Mouse (Mus musculus): ENCODE results near the gene Gm47996. TPM values are rescaled to one million over a fixed set of nuclear protein-coding genes. Genes with fewer than 3 reads are reported as not detected.
A peak's percentile ranks its signal among the peaks of the same experiment; 100 is the strongest.

Gene Gm47996
- total and polyA plus RNA-seq, 3 experiments, result not detected

- TF ChIP-seq RAD21 (IDR thresholded peaks at IDR 0.05; ENCODE audit: low read depth, low read length) (no peak), USF1 (IDR thresholded peaks at IDR 0.05; ENCODE audit: low read depth, low read length) (peak; percentile 27; the same call in 1 of the 2 replicates), HCFC1 (IDR thresholded peaks at IDR 0.05; ENCODE audit: low read depth, low read length) (no peak), MYC (IDR thresholded peaks at IDR 0.05; ENCODE audit: low read depth, low read length) (no peak)
Observed at GRCm38 (mm10) chr1:151171572-151172461, 38.1 kb upstream of the Gm47996 start (continued).

DNA sequence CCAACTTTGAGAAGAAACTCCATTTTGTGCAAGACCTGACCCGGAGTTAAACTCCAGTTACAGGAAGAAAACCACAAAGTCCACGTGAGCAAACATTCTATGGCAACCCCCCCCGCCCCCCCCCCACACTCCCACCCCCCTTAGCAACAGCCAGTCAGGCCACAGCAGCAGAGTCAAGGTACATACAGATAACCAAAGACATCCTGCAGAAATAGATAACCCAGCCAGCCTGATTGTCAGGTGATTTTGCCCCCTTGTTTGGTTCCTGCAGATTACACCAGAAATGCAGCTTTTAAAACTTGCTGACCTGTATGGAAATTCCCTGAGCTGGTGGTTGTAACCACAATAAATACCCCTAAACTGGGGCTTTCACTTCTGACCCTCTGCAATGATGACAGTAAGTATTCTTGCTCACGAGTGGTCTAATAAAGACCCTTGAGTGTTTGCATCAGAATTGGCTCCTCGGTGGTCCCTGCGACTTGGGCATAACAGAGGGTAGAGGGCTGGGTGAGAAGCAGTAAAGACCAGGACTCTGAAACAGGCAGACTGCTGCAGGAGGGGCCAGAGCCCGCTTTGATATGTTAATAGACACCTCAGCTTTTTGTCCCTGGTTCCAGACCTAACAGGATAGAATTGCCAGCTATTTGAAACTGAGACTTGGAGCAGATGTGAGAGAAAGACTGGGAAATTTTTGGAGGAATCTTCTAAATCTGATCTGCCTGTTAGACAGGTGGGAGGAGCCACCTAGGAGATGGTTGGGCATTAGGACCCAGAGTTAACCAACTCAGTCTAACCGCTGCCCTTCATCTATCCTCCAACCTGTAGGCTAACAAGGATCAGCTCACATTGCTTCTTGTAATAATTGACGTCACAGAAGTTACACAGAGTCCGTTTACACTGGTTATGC, 32.6 kb upstream of the Gm47996 start:
- H3K27me3 ChIP-seq (ENCODE audit: control insufficient read depth in 1 of 2, insufficient read depth in 2 of 2, low read length in 2 of 2), result no peaks in the 10 kb centered on the region
- peak overlapping the region; percentile 61 for H3K9ac ChIP-seq (ENCODE audit: control insufficient read depth, low read depth, low read length, poor library complexity, severe bottlenecking)
- H3K79me2 ChIP-seq (ENCODE audit: control insufficient read depth, insufficient read depth, low read length, poor library complexity), result no peaks in the 10 kb centered on the region
- H3K4me1 ChIP-seq (ENCODE audit: control insufficient read depth in 1 of 2, insufficient read depth in 2 of 2, low read length in 2 of 2), result peaks cover 29 to 51% of the 10 kb centered on the region in 2 experiments
- H3K4me3 ChIP-seq (ENCODE audit: control insufficient read depth in 1 of 2, insufficient read depth in 1 of 2, low read depth in 2 of 2, low read length in 2 of 2), result peak overlapping the region; percentile 52 to 53
- peaks cover 0 to 36% of the 10 kb centered on the region in 2 experiments; a peak in 2 of 4 replicates for H3K36me3 ChIP-seq (ENCODE audit: control insufficient read depth in 1 of 2, insufficient read depth in 2 of 2, low read length in 2 of 2)
- no peaks in the 10 kb centered on the region for H3K9me3 ChIP-seq (replicated peaks; ENCODE audit: insufficient read depth, low read length)
- peak overlapping the region; percentile 97 for H3K27ac ChIP-seq (ENCODE audit: control insufficient read depth, low read depth, low read length)
- DNase-seq (ENCODE audit: low read depth, low spot score), result peak; percentile 87
- TF ChIP-seq TAL1 (IDR thresholded peaks at IDR 0.05; ENCODE audit: low read length), result peak; percentile 85
- TF ChIP-seq MXI1 (IDR thresholded peaks at IDR 0.05; ENCODE audit: low read depth, low read length), result no peak
- no peak for TF ChIP-seq RAD21 (IDR thresholded peaks at IDR 0.05; ENCODE audit: low read depth, low read length)
- TF ChIP-seq ELF1 (IDR thresholded peaks at IDR 0.05; ENCODE audit: low read depth, low read length), result no peak
- TF ChIP-seq RCOR1 (IDR thresholded peaks at IDR 0.05; ENCODE audit: low read depth, low read length), result peak; percentile 81
- TF ChIP-seq E2F4 (IDR thresholded peaks at IDR 0.05; ENCODE audit: borderline replicate concordance, low read depth, low read length), result no peak
- TF ChIP-seq MAZ (IDR thresholded peaks at IDR 0.05; ENCODE audit: low read depth, low read length), result peak; percentile 82
- peak; percentile 65 for TF ChIP-seq MYB (IDR thresholded peaks at IDR 0.05; ENCODE audit: low read depth, low read length)
- TF ChIP-seq GATA1 (IDR thresholded peaks at IDR 0.05; ENCODE audit: low read depth, low read length), result peak; percentile 90
- TF ChIP-seq BHLHE40 (IDR thresholded peaks at IDR 0.05; ENCODE audit: borderline replicate concordance, low read depth, low read length), result peak; percentile 93
- TF ChIP-seq MYC (IDR thresholded peaks at IDR 0.05; ENCODE audit: low read depth, low read length), result peak; percentile 11; the same call in 1 of the 2 replicates
- TF ChIP-seq EP300 (IDR thresholded peaks at IDR 0.05; ENCODE audit: low read depth in 1 of 2, low read length in 2 of 2), result peak; percentile 87 to 93
- no peak for TF ChIP-seq POLR2AphosphoS2 (IDR thresholded peaks at IDR 0.05; ENCODE audit: low read length)
- TF ChIP-seq ZNF384 (IDR thresholded peaks at IDR 0.05; ENCODE audit: low read depth, low read length), result no peak
- TF ChIP-seq ZKSCAN1 (IDR thresholded peaks at IDR 0.05; ENCODE audit: low read depth, low read length), result no peak
- no peak for TF ChIP-seq CHD1 (IDR thresholded peaks at IDR 0.05; ENCODE audit: low read depth, low read length)
- TF ChIP-seq CTCF (IDR thresholded peaks at IDR 0.05 in 2 of 3, conservative IDR thresholded peaks at IDR 0.05 in 1 of 3; ENCODE audit: control insufficient read depth in 1 of 3, insufficient read depth in 1 of 3, low read depth in 2 of 3, low read length in 3 of 3, poor library complexity in 1 of 3, severe bottlenecking in 1 of 3), result no peak
- no peak for TF ChIP-seq UBTF (IDR thresholded peaks at IDR 0.05; ENCODE audit: borderline replicate concordance, insufficient read depth, low read depth, low read length)
- peak; percentile 46; the same call in 1 of the 2 replicates for TF ChIP-seq GABPA (IDR thresholded peaks at IDR 0.05; ENCODE audit: low read depth, low read length)
- peak in 1 of 2 experiments; percentile 55; a peak in 1 of 4 replicates for TF ChIP-seq USF2 (IDR thresholded peaks at IDR 0.05; ENCODE audit: borderline replicate concordance in 1 of 2, insufficient read depth in 1 of 2, low read depth in 1 of 2, low read length in 2 of 2)
- TF ChIP-seq POLR2A (IDR thresholded peaks at IDR 0.05; ENCODE audit: control insufficient read depth in 1 of 2, insufficient read depth in 1 of 2, low read depth in 1 of 2, low read length in 2 of 2, poor library complexity in 1 of 2), result no peak
- TF ChIP-seq POLR2AphosphoS5 (IDR thresholded peaks at IDR 0.05; ENCODE audit: borderline replicate concordance, low read depth, low read length), result no peak
- no peak for TF ChIP-seq CHD2 (IDR thresholded peaks at IDR 0.05; ENCODE audit: low read length)
- TF ChIP-seq ETS1 (IDR thresholded peaks at IDR 0.05; ENCODE audit: low read depth, low read length), result peak; percentile 95
- no peak for TF ChIP-seq SMC3 (IDR thresholded peaks at IDR 0.05; ENCODE audit: low read depth, low read length)
- TF ChIP-seq ZMIZ1 (IDR thresholded peaks at IDR 0.05; ENCODE audit: low read depth, low read length), result 0 out of 2 replicates have a peak, but pooled peaks have one; percentile 77
- TF ChIP-seq MEF2A (IDR thresholded peaks at IDR 0.05; ENCODE audit: extremely low read depth, insufficient replicate concordance, low read depth, low read length, poor library complexity, severe bottlenecking), result no peak
- peak; percentile 82 for TF ChIP-seq USF1 (IDR thresholded peaks at IDR 0.05; ENCODE audit: low read depth, low read length)
- TF ChIP-seq TBP (IDR thresholded peaks at IDR 0.05; ENCODE audit: low read depth, low read length), result peak; percentile 54

Measured in MEL (cell line).